Mouse (Mus musculus): ENCODE measurements around the gene Rpusd2.
"Not testable (repeated sequence)": the region's sequence is repeated elsewhere in the genome, so short reads cannot be mapped to it uniquely, and the experiment has no call there.

Gene Rpusd2

DNA sequence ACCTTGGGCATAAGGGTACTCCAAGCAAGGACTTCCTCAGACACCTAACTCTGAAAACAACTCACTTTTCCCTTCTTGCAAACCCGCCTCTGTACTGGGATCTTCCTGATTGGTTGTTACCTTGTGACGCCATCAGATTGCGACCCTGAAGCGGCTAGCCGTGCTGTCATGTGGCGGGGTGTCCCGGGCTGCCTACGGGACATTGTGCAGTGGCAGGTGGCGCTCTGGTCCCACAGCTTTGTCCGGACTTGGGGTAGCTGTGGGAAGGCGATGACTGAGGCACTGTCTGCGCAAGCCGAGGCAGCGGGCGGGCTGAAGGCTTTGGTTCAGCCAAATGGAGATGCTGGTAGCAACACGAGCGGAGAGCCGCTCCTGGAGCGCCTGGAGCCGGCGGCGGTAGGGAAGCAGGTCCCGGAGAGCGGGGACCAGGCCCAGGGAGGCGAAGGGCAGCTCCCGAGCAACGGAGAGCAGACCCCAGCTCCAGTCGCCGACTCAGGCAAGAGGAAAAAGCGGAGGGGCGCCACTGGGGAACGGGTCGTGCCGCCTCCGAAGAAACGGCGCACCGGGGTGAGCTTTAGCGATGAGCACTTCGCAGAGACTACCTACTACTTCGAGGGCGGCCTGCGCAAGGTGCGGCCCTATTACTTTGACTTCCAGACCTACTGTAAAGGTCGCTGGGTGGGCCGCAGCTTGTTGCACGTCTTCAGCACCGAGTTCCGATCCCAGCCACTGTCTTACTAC is at the start of gene Rpusd2:
Rpusd2 (plus strand) TSS at position 135 of the 741 bp plus-strand sequence.
- DNase-seq (ENCODE audit: low read depth in 2 of 2, low spot score in 2 of 2): peak; percentile 79 to 89

- DNase-seq (ENCODE audit: low read depth in 2 of 2, low spot score in 2 of 2): no peak
Observed at GRCm38 (mm10) chr2:118995490-118995889, 39.1 kb upstream of the Rpusd2 start.

GRCm38 (mm10) chr2:118995919-118996797 is 38.4 kb upstream of the Rpusd2 start:
- DNase-seq (ENCODE audit: low read depth in 2 of 2, low spot score in 2 of 2): no peak

DNA sequence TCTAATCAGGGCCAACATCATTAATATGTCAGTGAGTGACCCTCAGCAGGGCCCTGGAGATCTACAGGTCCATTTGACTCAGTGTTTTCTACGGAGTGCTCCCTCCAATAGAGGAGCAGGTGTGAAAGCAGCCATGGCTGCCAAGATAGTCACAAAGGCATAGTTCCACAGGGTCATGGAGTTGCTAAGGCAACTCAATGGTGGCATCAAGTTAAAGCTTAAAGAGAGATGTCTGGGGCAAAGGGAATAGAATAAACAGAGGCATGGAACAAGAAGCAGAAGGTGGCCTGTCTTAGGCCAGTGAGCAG is 37.8 kb upstream of the Rpusd2 start:
- no peak for DNase-seq (ENCODE audit: low read depth in 2 of 2, low spot score in 2 of 2)

DNA sequence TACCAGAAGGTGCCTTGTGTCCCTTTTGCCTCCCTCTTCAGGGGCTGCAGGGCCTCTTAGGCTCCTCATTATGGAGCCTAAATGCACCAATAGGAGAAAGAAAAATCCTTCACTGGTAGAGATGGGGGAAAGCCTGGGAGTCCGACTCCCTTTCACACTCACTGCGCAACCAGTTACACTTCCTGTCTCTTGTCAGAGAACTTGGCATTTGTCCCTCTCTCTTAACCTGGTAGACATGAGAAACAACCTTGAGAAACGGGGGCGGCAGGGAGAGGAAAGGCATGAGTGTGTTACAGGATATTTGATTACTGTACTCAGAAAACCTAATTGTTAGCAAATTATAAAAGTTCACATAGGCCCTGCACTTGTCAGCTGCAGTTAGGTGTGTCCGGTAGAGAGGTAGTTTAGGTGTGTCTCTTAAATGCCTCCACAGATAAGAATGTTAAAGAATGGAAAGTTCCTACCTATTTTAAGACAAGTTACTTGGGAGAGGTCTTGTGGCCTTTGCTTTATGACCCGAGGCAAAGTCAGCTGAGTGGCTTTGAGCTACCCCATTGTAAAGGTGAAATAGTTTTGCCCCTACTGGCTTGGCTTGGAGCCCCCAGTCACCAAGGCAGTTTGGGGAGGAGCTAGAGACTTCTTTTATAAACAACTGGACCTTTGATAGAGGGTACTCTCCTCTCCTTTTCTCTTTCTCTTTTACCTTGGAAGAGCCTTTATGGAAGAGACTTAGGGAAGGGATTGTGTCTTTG is 36.3 kb upstream of the Rpusd2 start:
- no peak for DNase-seq (ENCODE audit: low read depth in 2 of 2, low spot score in 2 of 2)

DNA sequence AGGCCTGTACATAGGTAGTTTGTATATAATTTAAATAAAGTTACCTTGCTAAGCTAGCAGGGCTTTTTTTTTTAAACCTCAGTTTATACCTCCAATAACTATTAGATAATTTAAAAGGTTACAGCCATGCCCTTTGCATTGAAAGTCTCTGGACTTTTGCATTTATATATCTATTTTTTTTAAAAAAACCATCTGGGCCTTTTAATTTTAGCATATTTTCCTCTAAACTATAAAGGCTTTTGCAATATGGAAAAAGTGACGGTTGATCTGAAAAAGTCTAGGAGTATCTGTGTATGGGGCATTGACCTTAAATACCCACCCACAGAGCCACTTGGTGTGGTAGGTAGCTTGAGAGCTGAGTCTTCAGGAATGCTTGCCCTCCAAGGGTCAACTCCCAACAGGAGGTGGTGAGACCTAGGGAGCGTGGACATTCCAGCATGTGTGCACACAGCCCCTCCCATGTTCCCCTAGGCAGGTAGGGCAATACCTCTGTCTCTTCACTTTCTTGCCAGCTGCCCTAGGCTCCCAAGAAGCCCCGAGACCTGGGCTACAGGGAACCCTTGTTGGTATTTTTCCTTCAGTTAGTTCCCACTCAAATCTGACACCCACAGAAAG is 35.5 kb upstream of the Rpusd2 start:
- no peak for DNase-seq (ENCODE audit: low read depth in 2 of 2, low spot score in 2 of 2)

- no peak for DNase-seq (ENCODE audit: low read depth in 2 of 2, low spot score in 2 of 2)
Observed at GRCm38 (mm10) chr2:119006886-119007285, 27.7 kb upstream of the Rpusd2 start.

DNA sequence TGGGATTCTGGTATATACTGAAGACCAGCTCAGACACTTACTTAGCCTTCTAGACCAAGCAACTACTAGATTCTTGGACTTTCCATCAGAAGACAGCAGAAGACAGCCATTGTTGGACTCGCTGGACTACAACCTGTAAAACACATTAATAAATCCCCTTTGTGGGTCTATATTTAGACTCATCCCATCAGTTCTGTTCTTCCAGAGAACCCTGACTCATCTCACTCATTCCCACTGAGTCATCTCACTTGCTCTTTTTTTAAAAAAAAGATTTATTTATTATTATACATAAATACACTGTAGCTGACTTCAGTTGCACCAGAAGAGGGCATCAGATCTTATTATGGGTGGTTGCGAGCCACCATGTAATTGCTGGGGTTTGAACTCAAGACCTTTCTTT is 25.2 kb upstream of the Rpusd2 start:
- DNase-seq (ENCODE audit: low read depth in 2 of 2, low spot score in 2 of 2): no peak

DNA sequence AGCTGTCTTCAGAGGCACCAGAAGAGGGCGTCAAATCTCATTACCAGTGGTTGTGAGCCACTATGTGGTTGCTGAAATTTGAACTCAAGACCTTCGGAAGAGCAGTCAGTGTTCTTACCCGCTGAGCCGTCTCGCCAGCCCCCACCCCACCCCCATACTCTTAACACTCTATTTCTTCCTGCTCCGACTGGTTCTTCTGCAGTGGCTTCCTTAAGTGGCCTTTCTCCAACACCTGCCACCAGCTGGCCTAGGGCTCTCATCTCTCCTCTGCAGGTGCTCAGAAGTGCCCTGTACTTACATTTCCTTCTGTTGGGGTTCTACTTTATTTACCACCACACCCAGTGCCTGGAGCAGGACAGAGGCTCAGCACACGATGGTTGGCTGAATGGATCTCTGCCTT is 19.6 kb upstream of the Rpusd2 start:
- no peak for DNase-seq (ENCODE audit: low read depth in 2 of 2, low spot score in 2 of 2)

GRCm38 (mm10) chr2:119015604-119016180 is 18.9 kb upstream of the Rpusd2 start:
- no peak for DNase-seq (ENCODE audit: low read depth in 2 of 2, low spot score in 2 of 2)

DNA sequence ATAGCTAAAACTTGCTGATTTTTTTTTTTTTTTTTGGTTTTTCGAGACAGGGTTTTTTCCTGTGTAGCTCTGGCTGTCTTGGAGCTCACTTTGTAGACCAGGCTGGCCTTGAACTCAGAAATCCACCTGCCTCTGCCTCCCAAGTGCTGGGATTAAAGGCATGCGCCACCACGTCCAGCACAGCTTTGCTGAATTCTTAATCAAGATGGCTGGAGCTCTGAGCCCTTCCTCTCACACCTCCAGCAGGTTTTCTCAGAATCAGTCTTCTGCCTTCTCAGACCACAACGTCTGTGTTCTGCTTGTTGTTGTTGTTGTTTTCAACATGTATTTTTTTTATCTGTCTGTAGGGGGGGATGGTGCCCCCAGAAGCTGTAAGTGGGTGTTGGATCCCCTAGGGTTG is 18.3 kb upstream of the Rpusd2 start:
- DNase-seq (ENCODE audit: low read depth in 2 of 2, low spot score in 2 of 2): not testable (repeated sequence)

DNA sequence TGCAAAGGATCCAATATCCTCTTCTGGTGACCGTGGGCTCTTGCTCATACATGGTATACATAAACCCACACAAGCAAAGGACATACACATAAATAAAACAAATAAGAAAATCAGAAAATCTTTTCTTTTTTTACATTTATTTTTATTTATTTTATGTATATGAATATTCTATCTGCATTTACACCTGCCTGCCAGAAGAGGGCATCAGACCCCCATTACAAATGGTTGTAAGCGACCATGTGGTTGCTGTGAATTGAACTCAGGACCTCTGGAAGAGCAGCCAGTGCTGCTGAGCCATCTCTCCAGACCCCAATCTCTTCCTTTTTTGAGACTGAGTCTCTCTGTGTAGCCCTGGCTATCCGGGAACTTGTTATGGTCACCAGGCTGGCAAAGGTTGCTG is 16.9 kb upstream of the Rpusd2 start:
- DNase-seq (ENCODE audit: low read depth in 2 of 2, low spot score in 2 of 2): no peak

- no peak for DNase-seq (ENCODE audit: low read depth in 2 of 2, low spot score in 2 of 2)
Observed at GRCm38 (mm10) chr2:119018391-119019122, 16.0 kb upstream of the Rpusd2 start.

DNA sequence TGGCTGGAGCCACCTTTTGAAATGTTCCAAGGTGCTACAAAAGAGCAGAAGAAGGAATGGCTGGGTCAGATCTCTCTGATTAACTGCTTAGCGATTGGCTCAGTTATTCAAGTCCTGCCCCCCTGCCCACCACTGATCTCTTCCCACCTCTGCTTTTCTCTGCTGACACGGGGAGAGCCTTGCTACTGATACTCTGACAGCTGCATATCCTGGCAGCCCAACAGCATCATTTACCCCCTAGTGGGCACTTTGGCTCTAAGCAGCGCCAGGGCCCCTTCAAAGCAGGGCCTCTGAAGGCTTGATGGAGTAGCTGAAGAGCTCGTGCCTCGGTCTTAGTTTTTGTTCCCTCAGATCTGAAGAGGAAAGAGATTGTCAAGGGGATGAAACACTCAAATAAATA is 15.5 kb upstream of the Rpusd2 start:
- DNase-seq (ENCODE audit: low read depth in 2 of 2, low spot score in 2 of 2): no peak

DNA sequence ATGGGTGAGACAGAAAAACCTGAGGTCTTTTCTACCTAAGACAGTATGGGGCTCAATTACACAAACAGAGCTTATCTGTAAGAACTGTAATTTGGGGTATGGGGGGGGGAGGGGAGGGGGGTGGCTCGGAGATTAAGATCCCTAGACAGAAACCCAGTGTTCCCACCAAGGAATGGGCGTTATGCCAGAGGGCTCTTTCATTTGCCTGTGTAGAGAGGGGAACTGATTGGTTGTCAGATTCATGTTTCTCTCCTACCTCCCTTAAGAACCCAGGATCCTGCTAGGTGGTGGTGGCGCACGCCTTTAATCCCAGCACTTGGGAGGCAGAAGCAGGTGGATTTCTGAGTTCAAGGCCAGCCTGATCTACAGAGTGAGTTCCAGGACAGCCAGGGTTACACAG is 15.1 kb upstream of the Rpusd2 start:
- no peak for DNase-seq (ENCODE audit: low read depth in 2 of 2, low spot score in 2 of 2)

GRCm38 (mm10) chr2:119023154-119023660 is 11.4 kb upstream of the Rpusd2 start:
- no peak for DNase-seq (ENCODE audit: low read depth in 2 of 2, low spot score in 2 of 2)

DNA sequence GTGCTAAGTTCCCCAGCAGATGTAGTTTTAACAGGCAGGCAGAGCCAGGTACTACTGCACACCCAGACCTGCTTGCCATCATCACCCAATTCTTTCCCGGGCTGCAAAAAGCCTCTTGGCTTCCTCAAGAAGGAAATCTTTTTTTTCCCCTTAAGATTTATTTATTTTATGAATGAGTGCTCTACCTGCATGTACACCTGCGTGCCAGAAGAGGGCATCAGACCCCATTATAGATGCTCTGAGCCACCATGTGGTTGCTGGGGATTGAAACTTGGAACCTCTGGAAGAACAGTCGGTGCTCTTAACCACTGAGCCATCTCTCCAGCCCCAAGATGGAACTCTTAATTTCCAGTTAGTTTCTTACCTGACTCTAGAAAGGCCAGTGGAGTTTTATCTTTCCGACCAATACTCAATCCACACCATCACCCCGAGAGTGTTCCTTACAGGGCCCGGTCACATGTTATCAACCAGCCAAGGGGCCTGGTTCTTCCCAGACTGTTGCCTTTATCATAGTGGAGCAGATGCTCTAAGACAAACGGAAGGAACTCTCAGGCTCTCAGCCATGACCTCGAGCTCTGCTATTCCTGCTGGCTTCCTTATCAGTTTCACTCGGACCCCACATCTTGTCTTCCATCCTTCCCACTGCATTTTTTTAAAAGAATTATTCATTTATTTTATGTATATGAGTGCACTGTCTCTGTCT is 9.9 kb upstream of the Rpusd2 start:
- no peak for DNase-seq (ENCODE audit: low read depth in 2 of 2, low spot score in 2 of 2)

DNA sequence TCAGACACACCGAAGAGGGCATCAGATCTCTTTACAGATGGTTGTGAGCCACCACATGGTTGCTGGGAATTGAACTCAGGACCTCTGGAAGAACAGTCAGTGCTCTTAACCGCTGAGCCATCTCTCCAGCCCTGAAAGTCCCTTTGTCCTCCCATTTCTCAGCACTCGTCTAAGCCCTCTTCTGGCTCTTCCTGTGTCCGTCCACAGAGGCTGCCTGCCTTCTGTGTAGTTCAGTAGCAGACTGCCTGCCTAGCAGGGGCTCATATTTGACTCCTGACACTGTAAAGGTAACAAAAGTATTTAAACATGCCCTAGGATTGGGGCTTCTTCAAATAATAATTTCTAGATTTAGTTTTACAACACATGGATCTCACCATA is 9.4 kb upstream of the Rpusd2 start:
- DNase-seq (ENCODE audit: low read depth in 2 of 2, low spot score in 2 of 2): no peak

GRCm38 (mm10) chr2:119026951-119027350 is 7.6 kb upstream of the Rpusd2 start:
- DNase-seq (ENCODE audit: low read depth in 2 of 2, low spot score in 2 of 2): no peak

Measured in CD8-positive naive resting alpha-beta T cell, adult 2 months (primary cell).